Mouse (Mus musculus): Measurements from ENCODE around the gene Ahcyl2. TPM values are rescaled to one million over a fixed set of nuclear protein-coding genes. Genes with fewer than 3 reads are reported as not detected.

Ahcyl2 gene
- total RNA-seq, 2 experiments from 2014 or later: 114 to 137 TPM

- intact Hi-C loops (cut with DNase I): loop anchor here (5.0 kb wide), 1 partner anchor 280 kb away; the partner anchor contains the start of gene Nrf1
Observed at GRCm38 (mm10) chr6:29766874-29767273, 937 bp upstream of the Ahcyl2 start.

GRCm38 (mm10) chr6:29768791-29769441 lies 1.1 kb downstream of the Ahcyl2 start:
- intact Hi-C loops (cut with DNase I): loop anchor here (2.0 to 5.0 kb wide), 2 partner anchors 46 to 278 kb away; partner anchors contain the start of gene Nrf1
- DNase-seq (ENCODE audit: low spot score in 2 of 2): peak; percentile 23 to 37

More at GRCm38 (mm10) chr6:29766874-29767273, 937 bp upstream of the Ahcyl2 start:
- DNase-seq (ENCODE audit: low spot score in 2 of 2): no peak

GRCm38 (mm10) chr6:29770672-29771321 lies 3.0 kb downstream of the Ahcyl2 start:
- intact Hi-C loops (cut with DNase I): no loop called here
- DNase-seq (ENCODE audit: low spot score in 2 of 2): no peak

- no peak for DNase-seq (ENCODE audit: low spot score in 2 of 2)
- intact Hi-C loops (cut with DNase I): no loop called here
Observed at GRCm38 (mm10) chr6:29772236-29772635, 4.4 kb downstream of the Ahcyl2 start.

GRCm38 (mm10) chr6:29774161-29774560 lies 6.3 kb downstream of the Ahcyl2 start:
- intact Hi-C loops (cut with DNase I): no loop called here
- no peak for DNase-seq (ENCODE audit: low spot score in 2 of 2)

- intact Hi-C loops (cut with DNase I): no loop called here
- peak in 1 of 2 experiments; percentile 42 for DNase-seq (ENCODE audit: low spot score in 2 of 2)
Observed at GRCm38 (mm10) chr6:29775609-29776008, 7.8 kb downstream of the Ahcyl2 start.

GRCm38 (mm10) chr6:29776542-29777237 lies 8.9 kb downstream of the Ahcyl2 start:
- intact Hi-C loops (cut with DNase I): no loop called here

GRCm38 (mm10) chr6:29777238-29777555 lies 9.4 kb downstream of the Ahcyl2 start:
- intact Hi-C loops (cut with DNase I): no loop called here
- no peak for DNase-seq (ENCODE audit: low spot score in 2 of 2)

More at GRCm38 (mm10) chr6:29776542-29777237, 8.9 kb downstream of the Ahcyl2 start:
- no peak for DNase-seq (ENCODE audit: low spot score in 2 of 2)

GRCm38 (mm10) chr6:29780082-29780481 lies 12.3 kb downstream of the Ahcyl2 start:
- no peak for DNase-seq (ENCODE audit: low spot score in 2 of 2)
- intact Hi-C loops (cut with DNase I): no loop called here

GRCm38 (mm10) chr6:29780571-29780970 lies 12.8 kb downstream of the Ahcyl2 start:
- intact Hi-C loops (cut with DNase I): no loop called here
- DNase-seq (ENCODE audit: low spot score in 2 of 2): no peak

GRCm38 (mm10) chr6:29782239-29782638 lies 14.4 kb downstream of the Ahcyl2 start:
- no peak for DNase-seq (ENCODE audit: low spot score in 2 of 2)
- intact Hi-C loops (cut with DNase I): no loop called here

- DNase-seq (ENCODE audit: low spot score in 2 of 2): no peak
Observed at GRCm38 (mm10) chr6:29783960-29784359, 16.1 kb downstream of the Ahcyl2 start.

GRCm38 (mm10) chr6:29784413-29785021 lies 16.7 kb downstream of the Ahcyl2 start:
- DNase-seq (ENCODE audit: low spot score in 2 of 2): no peak
- intact Hi-C loops (cut with DNase I): no loop called here

More at GRCm38 (mm10) chr6:29783960-29784359, 16.1 kb downstream of the Ahcyl2 start:
- intact Hi-C loops (cut with DNase I): no loop called here

GRCm38 (mm10) chr6:29785759-29786158 lies 17.9 kb downstream of the Ahcyl2 start:
- intact Hi-C loops (cut with DNase I): no loop called here
- DNase-seq (ENCODE audit: low spot score in 2 of 2): no peak

GRCm38 (mm10) chr6:29788779-29789350 lies 21.1 kb downstream of the Ahcyl2 start:
- DNase-seq (ENCODE audit: low spot score in 2 of 2): no peak
- intact Hi-C loops (cut with DNase I): no loop called here

GRCm38 (mm10) chr6:29790014-29790698 lies 22.3 kb downstream of the Ahcyl2 start:
- intact Hi-C loops (cut with DNase I): no loop called here
- DNase-seq (ENCODE audit: low spot score in 2 of 2): no peak

GRCm38 (mm10) chr6:29793520-29793919 lies 25.7 kb downstream of the Ahcyl2 start:
- intact Hi-C loops (cut with DNase I): no loop called here
- DNase-seq (ENCODE audit: low spot score in 2 of 2): no peak

GRCm38 (mm10) chr6:29794582-29794981 lies 26.8 kb downstream of the Ahcyl2 start:
- intact Hi-C loops (cut with DNase I): no loop called here
- DNase-seq (ENCODE audit: low spot score in 2 of 2): no peak

- intact Hi-C loops (cut with DNase I): no loop called here
- no peak for DNase-seq (ENCODE audit: low spot score in 2 of 2)
Observed at GRCm38 (mm10) chr6:29802979-29803378, 35.2 kb downstream of the Ahcyl2 start.
